Comparison of ENCODE assay signal across 15 mouse cellular contexts in the genomic region with DNA sequence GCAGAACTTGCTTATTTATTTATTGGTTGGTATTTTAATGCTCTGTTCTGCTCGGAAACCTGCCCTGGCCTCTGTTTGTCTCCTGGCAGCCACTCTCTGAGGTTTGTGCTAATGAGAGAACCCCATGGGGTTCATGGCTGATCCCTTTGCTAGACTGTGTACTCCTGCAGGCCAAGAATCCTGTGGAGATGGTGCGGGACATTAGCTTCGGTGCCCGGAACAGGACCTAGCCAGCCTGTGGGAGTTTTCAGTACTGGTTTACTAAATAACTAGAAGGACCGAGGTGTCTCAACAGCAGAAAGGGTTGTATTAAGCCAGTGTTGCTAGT. TPM values are rescaled to one million over a fixed set of nuclear protein-coding genes. Genes with fewer than 3 reads are reported as not detected.
DNase-seq lines count a peak whose midpoint lies in the region; ATAC-seq lines count a peak whose summit lies in the region.
"Had no signal": no experiment of that assay in that cellular context is flagged by ENCODE, and none has a peak within 500 bp of the region (broad histone marks: within the 10 kb centered on the region; RNA-seq: fewer than 3 reads in every experiment).

No protein-coding gene starts in this region.

- no peaks in the 10 kb centered on the region for H3K4me1 ChIP-seq in hindbrain, embryonic 16.5 days (ENCODE audit: control insufficient read depth, insufficient read depth, low read depth, low read length)
- H3K4me1 ChIP-seq in hindbrain, embryonic 10.5 days (replicated peaks) = no peaks in the 10 kb centered on the region
- H3K4me1 ChIP-seq: embryonic facial prominence, embryonic 10.5 days; hindbrain, embryonic 15.5 days had no signal

- no peak overlapping the region for H3K9ac ChIP-seq in hindbrain, embryonic 16.5 days (ENCODE audit: low read depth, low read length)
- H3K9ac ChIP-seq: heart, embryonic 13.5 days; hindbrain, embryonic 15.5 days; liver, embryonic 12.5 days had no signal

- H3K4me2 ChIP-seq in hindbrain, embryonic 16.5 days (ENCODE audit: low read length) = no peak overlapping the region
- H3K4me2 ChIP-seq: heart, embryonic 13.5 days; hindbrain, embryonic 15.5 days; liver, embryonic 12.5 days had no signal

- no peak overlapping the region for H3K27ac ChIP-seq in hindbrain, embryonic 16.5 days (ENCODE audit: low read depth, low read length)
- no peak overlapping the region for H3K27ac ChIP-seq in hindbrain, embryonic 10.5 days
- H3K27ac ChIP-seq: embryonic facial prominence, embryonic 10.5 days; heart, embryonic 13.5 days; hindbrain, embryonic 15.5 days; layer of hippocampus, adult 2 months; liver, embryonic 12.5 days had no signal

- H3K36me3 ChIP-seq in hindbrain, embryonic 16.5 days (ENCODE audit: control insufficient read depth, insufficient read depth, low read length) = no peaks in the 10 kb centered on the region
- H3K36me3 ChIP-seq in hindbrain, embryonic 10.5 days = no peaks in the 10 kb centered on the region
- H3K36me3 ChIP-seq: embryonic facial prominence, embryonic 10.5 days; hindbrain, embryonic 15.5 days; liver, embryonic 12.5 days had no signal

- WGBS in hindbrain, embryonic 16.5 days = 63% methylated on average over 5 of the region's 5 CpGs
- 66% methylated on average over 5 of the region's 5 CpGs for WGBS in hindbrain, embryonic 10.5 days

- peak; percentile 34; the same call in 1 of the 2 replicates for ATAC-seq in hindbrain, embryonic 16.5 days
- ATAC-seq in CD4-positive, CD25-positive, alpha-beta regulatory T cell, adult 4 months = no peak
- ATAC-seq: liver, embryonic 12.5 days had no signal

- no peaks in the 10 kb centered on the region for H3K27me3 ChIP-seq in hindbrain, embryonic 16.5 days (replicated peaks; ENCODE audit: control insufficient read depth, insufficient read depth, low read length)
- H3K27me3 ChIP-seq in hindbrain, embryonic 10.5 days (ENCODE audit: insufficient read depth, poor library complexity, severe bottlenecking) = no peaks in the 10 kb centered on the region
- H3K27me3 ChIP-seq: heart, embryonic 13.5 days; hindbrain, embryonic 15.5 days; liver, embryonic 12.5 days had no signal

- H3K4me3 ChIP-seq in hindbrain, embryonic 16.5 days (ENCODE audit: low read length) = no peak overlapping the region
- H3K4me3 ChIP-seq in hindbrain, embryonic 10.5 days = no peak overlapping the region
- H3K4me3 ChIP-seq: embryonic facial prominence, embryonic 10.5 days; heart, embryonic 13.5 days; hindbrain, embryonic 15.5 days; layer of hippocampus, adult 2 months; liver, embryonic 12.5 days had no signal

- H3K9me3 ChIP-seq in hindbrain, embryonic 16.5 days (ENCODE audit: control insufficient read depth, low read length) = no peaks in the 10 kb centered on the region
- no peaks in the 10 kb centered on the region for H3K9me3 ChIP-seq in hindbrain, embryonic 10.5 days
- H3K9me3 ChIP-seq: embryonic facial prominence, embryonic 10.5 days; G1E; heart, embryonic 13.5 days; hindbrain, embryonic 15.5 days; liver, embryonic 12.5 days had no signal

- DNase-seq in cerebellum, adult 11-12 months = peak; percentile 5
- no peak for DNase-seq in cerebellum, postnatal 4 days (ENCODE audit: low spot score in 2 of 2)
- no peak for DNase-seq in hindbrain, embryonic 10.5 days (ENCODE audit: low spot score)
- DNase-seq in kidney, postnatal 14 days = peak; percentile 62
- peak; percentile 50 for DNase-seq in yolk sac, embryonic 10.5 days (ENCODE audit: low spot score)
- DNase-seq in neural tube, embryonic 10.5 days (ENCODE audit: extremely low spot score, low spot score) = no peak
- DNase-seq: lung, postnatal 10 days had no signal

RNA-seq across cellular contexts. Expression of gene Commd8, which starts 42.8 kb away (rescaled TPM):
- 140 and 161 TPM in 2 replicates for polyA plus RNA-seq in hindbrain, embryonic 16.5 days (2015; fragmentation: Nextera tagmentation; extraction: Ambion mirVana)
- polyA plus RNA-seq in hindbrain, embryonic 10.5 days (2016; fragmentation: Nextera tagmentation; extraction: Ambion mirVana) = 152 and 154 TPM in 2 replicates
- polyA plus RNA-seq in CD4-positive, CD25-positive, alpha-beta regulatory T cell, adult 4 months (2017; shearing (Covaris generic)) = 100 to 1,000 TPM; 160 to 172 TPM

Comparison
In these comparisons a context has a peak if more than half of its experiments do, and no peak if none do; other contexts are left out.
1. DNase-seq: peak in cerebellum, adult 11-12 months (single experiment), kidney, postnatal 14 days (single experiment) and yolk sac, embryonic 10.5 days (single experiment); none in cerebellum, postnatal 4 days (0 of 2), hindbrain, embryonic 10.5 days (single experiment) and neural tube, embryonic 10.5 days (single experiment).